Mouse (Mus musculus) olfactory bulb, adult 2 months (tissue): ENCODE results near the gene Zfp341. TPM values are rescaled to one million over a fixed set of nuclear protein-coding genes. Genes with fewer than 3 reads are reported as not detected.

Source experiments
- H3K27ac ChIP-seq: fragments of 200-500 bp; 2 replicates; pipeline ENCODE4 v1.5.1; 2012; ENCODE audit warnings: low read depth, low read length; ENCODE audit not compliant: insufficient read depth
- H3K4me1 ChIP-seq: fragments of 200-500 bp; 2 replicates; pipeline ENCODE4 v1.6.1; 2012; ENCODE audit warnings: low read length; ENCODE audit not compliant: control insufficient read depth, insufficient read depth
- H3K4me3 ChIP-seq: fragments of 200-500 bp; 2 replicates; pipeline ENCODE4 v1.5.1; 2012; ENCODE audit warnings: mild to moderate bottlenecking, low read depth, low read length, moderate library complexity; ENCODE audit not compliant: insufficient read depth
- CTCF ChIP-seq: fragments of 200-500 bp; IDR thresholded peaks from 2 replicates; pipeline ENCODE4 v1.5.1; 2012; ENCODE audit warnings: low read depth, mild to moderate bottlenecking, low read length, moderate library complexity; ENCODE audit not compliant: insufficient read depth
- POLR2A ChIP-seq: fragments of 200-500 bp; IDR thresholded peaks from 2 replicates; pipeline ENCODE4 v1.6.1; 2012; ENCODE audit warnings: mild to moderate bottlenecking, low read depth, low read length, moderate library complexity; ENCODE audit not compliant: insufficient read depth
- WGBS: fragments of 180-500 bp; shearing (Covaris S2); methylation state at CpG from one replicate; pipeline ENCODE4 v1.1.7; 2018; 5-methylcytosine and 5-hydroxymethylcytosine counted together
- polyA plus RNA-seq: library from polyadenylated mRNA; stranded (reverse); fragments of >200 nt; gene quantifications from 2 replicates; pipeline ENCODE4 v1.2.4, GENCODE M21; 2012; ENCODE audit warnings: low replicate concordance; ENCODE audit not compliant: missing spikeins, insufficient read depth, insufficient read length

Zfp341 gene
- not detected in 2 replicates for polyA plus RNA-seq

GRCm38 (mm10) chr2:154613118-154614115, at the start of gene Zfp341, which contains the start of gene 4930519P11Rik:
Gene Zfp341 (plus strand): TSS chr2:154613297.
Gene 4930519P11Rik (minus strand): TSS chr2:154613437.
- under 1% methylated on average over 96 of the region's 98 CpGs for WGBS
- Histone ChIP-seq H3K27ac (peak within 1 kb of the TSS; percentile 90), H3K4me3 (peak within 1 kb of the TSS; percentile 74), H3K4me1 (peaks cover 7% of the 10 kb centered on the region)
- TF ChIP-seq POLR2A = peak; percentile 54
- peak; percentile 97 for TF ChIP-seq CTCF

- 92% methylated on average over 22 of the region's 22 CpGs for WGBS
- no peak overlapping the region for H3K4me3 ChIP-seq
- no peak overlapping the region for H3K27ac ChIP-seq
- TF ChIP-seq CTCF = no peak
- TF ChIP-seq POLR2A = no peak
- H3K4me1 ChIP-seq = peaks cover 9% of the 10 kb centered on the region
Measured at GRCm38 (mm10) chr2:154563612-154564170, 49.4 kb upstream of the Zfp341 start.

GRCm38 (mm10) chr2:154565562-154565961, 47.5 kb upstream of the Zfp341 start:
- Histone ChIP-seq H3K27ac (no peak overlapping the region), H3K4me1 (peaks cover 7% of the 10 kb centered on the region), H3K4me3 (no peak overlapping the region)
- TF ChIP-seq CTCF = no peak
- TF ChIP-seq POLR2A = no peak
- 91% methylated on average over 3 of the region's 3 CpGs for WGBS

GRCm38 (mm10) chr2:154566641-154567040, 46.5 kb upstream of the Zfp341 start:
- TF ChIP-seq POLR2A = no peak
- H3K27ac ChIP-seq = no peak overlapping the region
- no peak overlapping the region for H3K4me3 ChIP-seq
- peaks cover 7% of the 10 kb centered on the region for H3K4me1 ChIP-seq
- WGBS = 78% methylated on average over 8 of the region's 8 CpGs

GRCm38 (mm10) chr2:154567766-154568165, 45.3 kb upstream of the Zfp341 start:
- WGBS = 78% methylated on average over 2 of the region's 2 CpGs
- TF ChIP-seq POLR2A = no peak
- TF ChIP-seq CTCF = no peak
- Histone ChIP-seq H3K4me1 (peaks cover 7% of the 10 kb centered on the region), H3K27ac (no peak overlapping the region), H3K4me3 (no peak overlapping the region)

- WGBS = 41% methylated on average over 10 of the region's 10 CpGs
- H3K27ac ChIP-seq = no peak overlapping the region
- H3K4me3 ChIP-seq = peak overlapping the region; percentile 63
- no peak for TF ChIP-seq POLR2A
- no peak for TF ChIP-seq CTCF
- peaks cover 7% of the 10 kb centered on the region for H3K4me1 ChIP-seq
Measured at GRCm38 (mm10) chr2:154568329-154569070, 44.6 kb upstream of the Zfp341 start.

GRCm38 (mm10) chr2:154569071-154569748, 43.9 kb upstream of the Zfp341 start:
- H3K4me3 ChIP-seq = peak overlapping the region; percentile 63
- no peak overlapping the region for H3K27ac ChIP-seq
- TF ChIP-seq POLR2A (no peak), CTCF (no peak)
- H3K4me1 ChIP-seq = peaks cover 7% of the 10 kb centered on the region
- WGBS = 1% methylated on average over 69 of the region's 70 CpGs

GRCm38 (mm10) chr2:154569836-154570286, 43.2 kb upstream of the Zfp341 start, which contains the start of gene E2f1:
Gene E2f1 (minus strand): TSS chr2:154569892.
- TF ChIP-seq POLR2A (no peak), CTCF (peak; percentile 20; the same call in 1 of the 2 replicates)
- peaks cover 7% of the 10 kb centered on the region for H3K4me1 ChIP-seq
- peak within 1 kb of the TSS; percentile 85 for H3K4me3 ChIP-seq
- WGBS = under 1% methylated on average over 44 of the region's 44 CpGs
- no peak within 1 kb of the TSS for H3K27ac ChIP-seq
